Mouse (Mus musculus) CH12.LX (cell line): ENCODE measurements around the gene Thsd4.

ENCODE experiments used
- CTCF ChIP-seq, 2 experiments: IDR thresholded peaks in 1 of 2; conservative IDR thresholded peaks in 1 of 2; 2 replicates each; pipeline ENCODE4 v1.5.1; 2011 to 2012; ENCODE audit warnings: low read depth in 2 of 2, low read length in 2 of 2, improper control_type of control experiment in 1 of 2, inconsistent platforms in 1 of 2, mild to moderate bottlenecking in 1 of 2, moderate library complexity in 1 of 2
- E2F4 ChIP-seq: IDR thresholded peaks from 2 replicates; pipeline ENCODE4 v1.6.1; 2011; ENCODE audit warnings: low read depth, low read length, improper control_type of control experiment; ENCODE audit not compliant: insufficient replicate concordance
- ELF1 ChIP-seq: IDR thresholded peaks from 2 replicates; pipeline ENCODE4 v1.6.1; 2014; ENCODE audit warnings: low read depth, mild to moderate bottlenecking, inconsistent platforms, low read length, improper control_type of control experiment
- EP300 ChIP-seq: IDR thresholded peaks from 2 replicates; pipeline ENCODE4 v1.6.1; 2011; ENCODE audit warnings: low read length, improper control_type of control experiment
- KAT2A ChIP-seq: IDR thresholded peaks from 2 replicates; pipeline ENCODE4 v1.6.1; 2012; ENCODE audit warnings: low read length, improper control_type of control experiment, inconsistent platforms; ENCODE audit not compliant: insufficient replicate concordance
- MAX ChIP-seq: IDR thresholded peaks from 2 replicates; pipeline ENCODE4 v1.6.1; 2011; ENCODE audit warnings: low read length, improper control_type of control experiment
- POLR2A ChIP-seq: IDR thresholded peaks from 2 replicates; pipeline ENCODE4 v1.6.1; 2011; ENCODE audit warnings: low read depth, mild to moderate bottlenecking, improper control_type of control experiment, low read length
- ZC3H11A ChIP-seq: IDR thresholded peaks from 2 replicates; pipeline ENCODE4 v1.6.1; 2012; ENCODE audit warnings: low read depth, mild to moderate bottlenecking, inconsistent platforms, low read length, improper control_type of control experiment

- no peak for TF ChIP-seq CTCF (conservative IDR thresholded peaks at IDR 0.05 in 1 of 2, IDR thresholded peaks at IDR 0.05 in 1 of 2; ENCODE audit: low read depth in 2 of 2, low read length in 2 of 2)
- TF ChIP-seq ELF1, result no peak
- TF ChIP-seq KAT2A, result no peak
- no peak for TF ChIP-seq EP300
- no peak for TF ChIP-seq MAX
- no peak for TF ChIP-seq E2F4
- TF ChIP-seq ZC3H11A, result no peak
- no peak for TF ChIP-seq POLR2A
These were observed 67.3 kb downstream of the Thsd4 start for GRCm38 (mm10) chr9:60454406-60455076.
